Mouse (Mus musculus) heart, postnatal 4 days (tissue): Measurements from ENCODE around the gene Lyrm4. TPM values are rescaled to one million over a fixed set of nuclear protein-coding genes. Genes with fewer than 3 reads are reported as not detected.

Experiments
- DNase-seq: peaks from one replicate; pipeline ENCODE4 v3.0.0; 2021
- total RNA-seq, 2 experiments: library from RNA; stranded (reverse); gene quantifications; 2 replicates each; pipeline ENCODE4 v1.2.3; 2021

The Lyrm4 gene
- total RNA-seq, 2 experiments from 2014 or later, result 15.9 to 17.9 TPM

DNA sequence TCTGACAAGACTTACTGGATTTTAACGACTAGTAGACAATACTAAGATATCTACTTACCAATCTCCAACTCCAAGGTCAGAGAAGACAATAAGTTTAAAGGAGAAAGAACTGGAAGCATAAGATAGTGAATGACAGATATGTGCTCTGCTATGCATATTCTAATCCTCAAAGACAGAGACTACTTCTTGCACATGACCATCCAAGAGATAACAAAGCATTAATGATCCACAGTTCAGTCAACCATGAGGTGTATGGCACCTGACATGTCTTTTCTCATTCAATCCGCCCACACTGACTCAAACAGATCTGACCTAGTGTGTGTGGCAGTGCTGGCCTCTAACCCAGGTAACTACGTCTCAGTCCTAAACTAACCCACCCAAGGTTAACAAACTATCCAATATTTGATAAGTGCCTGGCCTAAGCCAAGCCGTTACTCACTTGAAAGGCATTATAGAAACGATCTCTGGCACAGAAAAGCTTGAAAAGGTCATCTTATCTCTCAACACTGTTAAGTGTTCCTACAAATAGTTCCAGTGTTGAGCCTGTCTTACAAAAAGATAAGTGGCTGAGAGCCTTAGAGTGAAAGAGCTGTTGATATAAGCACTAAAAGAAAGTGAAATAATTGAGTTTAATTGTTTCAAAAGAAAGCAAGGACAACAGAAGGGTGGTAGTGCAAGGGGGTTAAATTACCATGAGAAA is 20.5 kb downstream of the Lyrm4 start:
- DNase-seq, result no peak

DNA sequence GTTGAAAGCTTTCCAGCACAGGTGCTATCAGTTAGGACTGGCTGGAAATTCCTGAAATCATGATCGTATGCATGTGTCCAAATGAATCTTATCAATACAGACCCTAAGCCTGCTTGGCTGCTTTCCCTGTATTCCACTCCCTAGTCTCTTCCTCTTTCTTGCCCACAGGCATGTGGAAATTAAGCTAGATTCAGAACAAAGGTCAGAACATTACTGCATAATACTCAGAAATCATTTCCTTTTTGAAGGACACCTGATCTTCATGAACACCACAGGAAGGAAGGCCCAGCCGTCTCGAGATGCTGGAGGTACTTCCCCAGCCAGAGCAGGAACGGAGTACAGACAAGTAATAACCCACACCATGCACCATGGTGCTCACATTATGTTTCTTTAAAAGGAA is 29.2 kb downstream of the Lyrm4 start:
- no peak for DNase-seq

DNA sequence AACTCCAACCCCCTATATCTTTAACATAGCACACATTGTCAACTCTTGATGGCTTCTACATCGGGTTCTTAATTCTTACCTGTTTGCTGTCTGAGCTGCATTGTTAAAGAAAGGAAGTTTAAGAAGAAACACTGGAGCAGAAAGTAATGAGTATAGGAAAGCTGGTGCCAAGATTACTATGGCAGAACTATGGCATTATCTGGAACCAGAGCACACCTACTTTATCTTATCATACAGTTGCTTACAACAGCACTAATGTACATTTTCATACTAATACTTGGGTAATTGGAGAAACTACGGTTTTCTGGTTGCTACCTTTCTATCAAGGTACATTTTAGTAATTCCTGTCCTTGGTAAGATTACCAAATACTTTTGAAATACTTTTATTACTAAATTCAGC is 29.9 kb downstream of the Lyrm4 start:
- no peak for DNase-seq

DNA sequence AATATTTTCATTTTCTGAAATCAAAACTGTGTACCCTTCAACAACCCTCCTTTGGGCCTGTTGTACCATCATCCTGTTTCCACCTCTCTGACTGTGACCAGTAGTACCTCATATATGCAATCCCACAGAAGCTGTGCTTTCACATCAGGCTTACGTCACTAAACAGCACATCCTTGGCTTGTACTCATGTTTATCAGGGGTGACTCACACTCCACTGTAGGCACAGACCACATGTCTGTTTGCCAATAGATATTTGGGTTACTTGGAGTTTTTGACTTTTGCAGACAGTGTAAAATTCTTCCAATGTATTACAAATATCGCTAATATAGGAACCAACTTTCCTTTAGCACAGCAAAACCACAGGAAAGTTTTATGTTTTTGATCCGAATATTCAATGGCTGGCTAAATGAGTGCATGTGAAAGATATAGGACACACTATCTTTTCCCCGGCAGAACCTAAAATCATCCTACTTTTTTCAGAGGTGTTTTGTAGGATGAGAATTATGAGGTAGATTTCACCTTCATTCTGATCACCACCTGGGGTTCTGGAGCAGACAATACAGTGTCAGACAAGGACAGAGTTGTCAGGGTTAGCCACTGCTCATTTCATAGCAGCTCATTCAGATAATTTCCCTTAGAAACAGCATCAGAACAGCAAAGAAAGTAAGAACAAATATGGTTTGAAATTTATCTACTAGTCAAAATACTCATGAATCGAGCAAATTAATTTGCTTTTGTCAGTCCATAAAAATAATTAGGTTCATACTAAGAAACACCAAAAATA is 30.5 kb downstream of the Lyrm4 start:
- DNase-seq, result peak; percentile 8

DNA sequence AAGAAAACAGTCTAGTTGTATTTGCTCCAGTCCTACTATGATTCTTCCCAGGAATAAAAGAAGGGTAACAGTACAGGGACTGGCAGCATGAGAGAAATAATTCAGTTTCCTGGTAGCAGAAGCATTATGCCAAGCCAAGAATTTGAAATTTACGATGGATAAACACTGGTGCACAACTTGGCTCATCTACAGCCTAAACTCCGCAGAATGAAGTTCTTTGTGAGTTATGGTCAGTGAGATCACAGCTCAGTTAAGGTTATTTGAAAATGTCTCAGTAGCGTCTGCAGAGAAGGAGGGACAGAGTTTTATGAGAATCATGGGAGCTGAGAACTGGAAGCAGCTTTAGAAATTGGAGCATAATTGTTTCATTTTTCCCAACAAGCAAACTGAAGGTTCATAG is 31.4 kb downstream of the Lyrm4 start:
- DNase-seq, result no peak

DNA sequence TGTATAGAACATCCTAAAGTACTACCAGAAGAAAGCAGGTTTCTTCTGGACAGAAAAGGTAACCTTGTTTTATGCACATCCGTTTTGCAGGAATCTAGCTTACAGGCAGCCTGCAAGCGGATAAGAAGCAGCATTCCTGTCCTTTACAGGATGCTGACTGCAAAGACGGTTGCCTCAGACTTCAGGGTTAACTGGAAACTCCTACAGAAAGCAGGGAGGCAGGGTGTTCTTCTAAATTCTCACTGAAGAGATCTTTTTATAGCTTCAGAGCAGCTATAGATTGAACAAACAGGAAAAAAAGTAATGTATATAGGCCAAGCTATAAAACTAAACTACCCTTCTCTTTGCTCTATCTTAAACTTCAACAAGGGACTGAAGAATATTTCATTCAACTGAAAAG is 32.6 kb downstream of the Lyrm4 start:
- no peak for DNase-seq

DNA sequence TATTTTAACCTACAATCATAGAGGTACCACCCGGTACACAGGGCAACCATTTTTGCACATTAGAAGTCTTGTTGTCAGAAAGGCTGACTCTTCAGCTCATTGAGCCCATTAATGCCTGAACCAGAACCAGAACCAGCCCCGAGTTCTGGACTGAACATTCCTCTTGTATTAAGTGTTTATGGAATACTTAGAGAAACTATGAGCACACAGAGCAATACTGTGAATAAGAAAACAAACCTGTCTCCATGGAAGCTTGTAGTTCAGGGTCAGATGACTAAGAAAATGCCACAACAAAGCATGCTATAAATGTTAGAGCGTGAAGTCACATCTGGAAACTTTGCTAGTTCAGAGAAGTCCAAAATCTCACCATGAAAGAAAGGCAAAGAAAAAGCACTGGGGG is 35.7 kb downstream of the Lyrm4 start:
- DNase-seq, result no peak

DNA sequence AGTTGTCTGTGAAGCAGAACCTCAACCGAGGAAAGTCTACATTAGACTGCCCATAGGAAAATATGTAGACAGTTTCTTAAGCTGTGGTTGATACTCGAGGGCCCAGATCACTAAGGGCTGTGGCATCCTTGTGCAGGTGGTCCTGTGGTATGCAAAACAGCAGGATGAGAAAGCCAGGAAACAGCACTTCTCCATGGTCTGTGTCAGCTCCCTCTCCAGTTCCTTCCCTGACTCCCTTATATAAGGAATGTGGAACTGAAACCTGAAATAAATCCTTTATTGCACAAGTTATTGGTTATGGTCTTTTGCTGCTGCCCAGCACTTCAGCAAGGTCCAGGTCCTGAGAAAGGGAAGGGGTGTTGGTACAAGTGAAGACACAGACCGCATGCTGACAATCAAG is 42.8 kb downstream of the Lyrm4 start:
- DNase-seq, result no peak

DNA sequence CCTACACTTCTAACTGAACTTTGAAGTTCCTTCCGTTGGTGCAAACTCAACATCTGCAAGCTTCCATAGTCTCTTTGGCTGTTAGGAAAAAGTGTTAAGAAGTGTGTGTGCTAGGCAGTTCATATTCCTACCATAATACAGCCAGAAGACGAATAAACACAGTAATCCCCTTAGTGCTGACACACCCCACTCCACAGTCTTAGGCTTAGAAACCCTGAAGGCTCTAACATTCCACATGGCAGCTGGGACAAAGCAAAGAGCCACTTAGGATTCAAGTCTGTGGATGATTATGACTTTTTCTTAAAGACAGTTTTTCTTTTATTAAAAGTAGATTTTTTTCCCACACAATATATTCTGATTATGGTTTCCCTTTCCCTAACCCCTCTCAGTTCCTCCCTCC is 50.6 kb downstream of the Lyrm4 start:
- DNase-seq, result no peak

DNA sequence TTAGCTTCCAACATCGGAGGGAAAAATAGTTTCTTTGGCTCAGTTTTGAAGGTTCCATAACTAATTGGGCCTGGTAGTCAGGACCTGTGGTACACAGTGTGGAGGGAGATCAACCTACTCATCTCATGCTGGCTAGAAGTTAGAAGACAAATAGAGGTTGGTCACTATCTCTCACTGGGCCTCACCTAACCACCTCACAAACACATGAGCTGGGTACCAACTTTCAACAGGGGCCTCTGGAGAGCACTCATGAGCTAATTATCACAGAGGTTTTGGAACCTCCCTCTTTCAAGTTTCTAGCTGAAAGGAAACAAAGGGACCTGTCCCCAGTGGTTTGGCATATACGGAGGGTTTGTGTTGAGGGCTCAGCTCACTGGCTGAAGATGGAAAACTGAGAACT is 59.8 kb downstream of the Lyrm4 start:
- DNase-seq, result no peak

DNA sequence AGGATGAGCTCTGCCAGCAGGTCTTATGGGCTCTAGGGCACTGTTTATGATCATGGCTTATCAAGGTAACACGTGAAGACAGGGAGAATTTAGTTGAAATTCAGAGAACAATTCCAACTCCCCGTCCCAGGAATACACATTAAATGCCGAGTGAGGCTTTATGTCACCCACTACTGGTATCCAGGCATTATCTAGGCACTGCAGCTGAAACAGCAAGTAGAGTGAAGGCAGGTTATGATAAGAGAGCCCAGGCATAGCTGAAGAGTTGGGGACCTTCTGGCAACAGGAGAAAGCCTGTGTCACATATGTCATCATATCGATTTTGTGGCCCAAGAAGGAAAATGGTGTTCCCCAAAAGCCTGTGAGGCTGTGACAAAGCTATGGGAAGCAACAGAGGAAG is 60.4 kb downstream of the Lyrm4 start:
- DNase-seq, result no peak

DNA sequence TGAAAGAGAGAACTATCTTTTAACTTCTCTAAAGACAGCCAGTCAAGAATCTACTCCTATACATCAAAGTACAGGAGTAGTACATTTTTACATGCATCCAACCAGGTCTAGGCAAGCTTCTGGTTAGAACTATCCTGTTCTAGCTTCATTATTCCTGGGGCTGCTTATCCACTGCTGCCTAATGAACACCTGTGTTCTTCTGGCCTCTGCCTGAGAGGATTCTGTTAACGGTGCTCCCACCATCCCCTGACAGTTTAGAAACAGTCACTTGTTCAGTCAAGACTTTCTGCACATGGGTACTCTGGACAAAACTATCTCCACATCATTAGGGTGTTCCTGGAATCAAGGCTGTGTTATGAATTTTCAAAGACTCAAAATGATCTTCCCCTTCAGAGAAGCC is 60.8 kb downstream of the Lyrm4 start:
- no peak for DNase-seq

DNA sequence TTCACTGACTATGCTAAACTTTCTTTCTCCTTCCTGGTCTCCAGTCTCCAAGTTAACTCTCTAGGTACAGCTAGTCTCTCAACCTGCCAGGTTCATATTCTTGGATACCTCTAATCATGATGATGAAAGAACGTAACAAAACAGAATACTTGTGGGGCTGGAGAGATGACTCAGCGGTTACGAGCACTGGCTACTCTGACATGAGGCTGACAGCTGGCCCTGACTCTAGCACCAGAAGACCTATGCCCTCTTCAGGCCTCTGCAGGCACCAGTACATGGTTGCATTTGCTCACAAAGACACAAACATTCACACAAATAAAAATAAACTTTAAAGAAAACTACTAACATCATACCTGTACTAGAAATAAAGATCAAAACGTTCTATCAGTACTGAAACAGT is 81.8 kb downstream of the Lyrm4 start:
- no peak for DNase-seq

DNA sequence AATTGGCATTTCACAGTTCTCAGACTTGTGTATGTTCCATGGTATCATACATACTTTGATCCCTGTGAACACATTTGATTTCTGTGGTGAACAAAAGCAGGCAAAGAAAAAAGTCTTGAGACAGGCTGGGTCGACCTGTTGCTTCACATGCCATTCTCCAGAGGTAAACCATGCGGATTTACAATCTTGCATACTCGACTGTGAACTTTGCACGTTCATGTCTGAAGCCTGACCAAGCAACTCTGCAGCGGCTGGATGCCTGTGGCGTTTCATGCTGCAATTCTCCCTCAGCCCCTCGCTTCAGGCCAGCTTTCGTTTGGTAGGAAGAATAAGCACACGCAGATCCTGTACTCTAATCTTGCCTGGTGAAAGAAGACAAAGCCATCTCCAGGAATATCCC is 85.4 kb downstream of the Lyrm4 start:
- DNase-seq, result no peak

DNA sequence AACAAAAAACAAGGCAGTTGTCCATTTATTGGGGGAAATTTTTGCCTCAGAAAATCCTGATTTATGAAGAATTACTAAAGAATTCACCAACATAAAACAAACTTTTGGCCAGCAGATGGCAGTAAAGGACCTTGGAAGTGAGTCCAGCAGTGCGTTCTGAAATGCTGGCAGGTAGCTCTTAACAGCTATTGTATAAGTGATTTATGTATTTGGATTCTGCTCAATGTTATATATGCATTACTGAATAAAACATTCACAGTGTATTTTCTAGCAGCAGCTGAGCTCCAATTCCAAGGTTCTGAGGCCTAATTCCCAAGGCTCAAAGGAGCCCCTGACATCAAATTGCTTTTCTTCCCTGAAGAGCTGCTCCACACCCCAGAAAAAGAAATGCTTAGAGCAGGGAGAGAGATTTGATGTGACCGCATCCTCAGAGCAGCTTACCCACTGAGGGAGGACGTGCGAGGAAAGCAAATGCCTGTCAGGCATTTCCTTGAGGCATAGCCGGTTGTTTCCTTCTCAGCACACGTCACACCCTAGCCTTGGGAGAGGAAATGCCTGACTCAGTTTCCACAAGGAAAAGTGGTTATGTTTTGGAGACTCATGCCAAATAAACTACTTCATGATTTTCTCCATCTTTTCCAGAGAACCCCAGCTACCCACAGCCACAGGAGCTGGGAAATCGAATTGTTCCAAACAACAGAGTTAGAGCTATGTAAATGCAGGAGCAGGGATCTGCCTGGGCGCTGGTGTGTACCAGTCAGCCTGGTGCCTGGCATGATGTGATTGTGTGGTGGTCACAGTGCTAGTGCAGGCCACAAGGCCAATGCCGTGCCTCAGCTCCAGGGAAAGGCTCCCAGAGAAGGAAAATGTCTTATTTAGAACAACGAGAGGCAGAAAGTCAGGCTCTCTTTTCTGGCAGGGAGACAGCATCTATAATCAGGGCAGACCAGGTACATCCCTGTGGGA is 97.7 kb downstream of the Lyrm4 start:
- peak; percentile 81 for DNase-seq

DNA sequence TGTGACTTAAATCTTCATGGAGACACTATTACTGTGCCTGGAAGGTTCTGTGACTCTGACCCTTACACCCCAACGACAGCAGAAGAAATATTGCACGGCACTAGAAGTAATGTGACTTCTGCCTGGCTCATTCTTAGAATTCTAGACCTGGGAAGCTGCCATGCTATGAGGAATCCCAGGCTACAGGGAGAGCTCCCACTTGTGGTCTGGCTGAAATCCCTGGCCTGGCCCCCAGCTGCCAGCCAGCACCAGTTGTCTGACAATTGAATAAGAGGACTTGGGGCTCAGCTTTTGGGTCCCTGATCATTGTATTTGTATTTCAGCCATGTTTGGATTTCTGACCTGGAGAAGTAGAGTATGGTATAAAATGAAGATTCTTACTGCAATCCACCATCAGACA is 99.3 kb downstream of the Lyrm4 start:
- DNase-seq, result peak; percentile 47

DNA sequence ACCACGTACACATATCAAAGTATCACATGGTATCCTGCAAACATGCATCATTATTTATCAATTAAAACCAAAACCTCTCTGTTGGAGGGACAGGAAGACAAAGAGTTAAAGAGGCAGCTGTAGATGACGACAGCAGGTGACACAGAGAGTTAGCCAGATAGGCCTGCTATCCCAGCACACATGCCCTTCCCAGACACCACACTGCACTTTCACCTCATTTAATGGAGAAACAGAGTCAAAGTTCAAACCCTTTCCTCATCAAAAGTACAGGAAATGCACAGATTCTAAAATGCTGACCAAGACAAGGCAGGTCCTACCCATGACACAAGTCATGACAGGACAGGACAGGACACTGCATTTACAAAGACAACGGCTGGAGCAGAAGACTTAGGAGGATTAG is 101.7 kb downstream of the Lyrm4 start:
- no peak for DNase-seq

DNA sequence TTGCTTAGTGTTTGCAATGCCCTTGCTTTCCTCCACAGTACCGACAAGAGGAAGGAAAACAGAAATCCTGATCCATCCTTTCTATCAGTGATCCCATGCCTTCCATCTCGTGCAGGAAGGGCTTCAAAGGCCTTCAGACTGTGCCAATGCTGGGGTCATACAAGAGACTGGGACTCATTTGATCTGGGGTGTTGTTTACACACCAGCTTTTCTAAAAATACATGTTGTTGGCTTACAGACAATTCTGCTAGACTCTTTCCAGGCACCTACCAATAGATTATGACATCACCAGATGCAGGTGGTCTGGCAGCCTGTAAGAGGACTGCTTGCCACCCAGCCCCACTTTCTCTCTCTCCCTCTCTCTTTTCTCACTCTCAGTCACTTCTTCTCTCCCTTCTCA is 107.3 kb downstream of the Lyrm4 start:
- DNase-seq, result peak; percentile 34

DNA sequence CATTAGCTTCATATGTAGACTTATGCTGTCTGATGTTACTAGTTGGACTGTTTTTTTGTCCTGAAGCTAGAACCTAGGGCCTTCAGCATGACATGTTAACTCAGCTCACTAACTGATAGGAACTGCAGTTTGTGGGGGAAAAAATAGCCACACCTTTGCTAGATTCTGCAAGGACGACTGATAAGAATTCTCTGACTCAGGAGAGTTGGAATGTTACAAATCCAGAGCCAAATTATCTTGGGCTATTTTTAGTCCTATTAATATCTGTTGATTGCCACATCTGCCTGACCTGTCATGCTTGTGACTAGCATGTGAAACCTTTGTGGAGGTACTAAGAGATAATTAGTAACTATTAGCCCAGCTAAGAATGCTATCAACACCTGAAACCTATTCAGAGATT is 116.5 kb downstream of the Lyrm4 start:
- DNase-seq, result no peak

DNA sequence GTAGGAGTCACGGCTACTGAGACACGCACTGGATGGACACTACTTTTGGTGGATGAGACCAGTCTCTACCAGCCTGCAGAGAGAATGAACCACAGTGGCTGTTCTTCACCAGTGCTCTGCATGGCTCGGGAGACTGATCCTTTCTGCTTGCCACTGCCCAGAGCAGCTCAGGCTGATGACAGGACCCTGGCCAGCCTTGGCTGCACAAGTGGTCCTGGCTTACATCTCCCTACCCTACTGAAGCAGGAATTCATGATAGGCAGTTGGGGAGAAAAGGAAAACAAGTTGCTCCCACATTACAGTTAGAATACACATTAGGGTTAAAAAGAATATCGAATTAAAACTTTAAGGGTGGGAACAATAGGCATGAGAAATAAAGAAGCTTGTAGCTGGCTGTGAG is 119.7 kb downstream of the Lyrm4 start:
- peak; percentile 64 for DNase-seq

DNA sequence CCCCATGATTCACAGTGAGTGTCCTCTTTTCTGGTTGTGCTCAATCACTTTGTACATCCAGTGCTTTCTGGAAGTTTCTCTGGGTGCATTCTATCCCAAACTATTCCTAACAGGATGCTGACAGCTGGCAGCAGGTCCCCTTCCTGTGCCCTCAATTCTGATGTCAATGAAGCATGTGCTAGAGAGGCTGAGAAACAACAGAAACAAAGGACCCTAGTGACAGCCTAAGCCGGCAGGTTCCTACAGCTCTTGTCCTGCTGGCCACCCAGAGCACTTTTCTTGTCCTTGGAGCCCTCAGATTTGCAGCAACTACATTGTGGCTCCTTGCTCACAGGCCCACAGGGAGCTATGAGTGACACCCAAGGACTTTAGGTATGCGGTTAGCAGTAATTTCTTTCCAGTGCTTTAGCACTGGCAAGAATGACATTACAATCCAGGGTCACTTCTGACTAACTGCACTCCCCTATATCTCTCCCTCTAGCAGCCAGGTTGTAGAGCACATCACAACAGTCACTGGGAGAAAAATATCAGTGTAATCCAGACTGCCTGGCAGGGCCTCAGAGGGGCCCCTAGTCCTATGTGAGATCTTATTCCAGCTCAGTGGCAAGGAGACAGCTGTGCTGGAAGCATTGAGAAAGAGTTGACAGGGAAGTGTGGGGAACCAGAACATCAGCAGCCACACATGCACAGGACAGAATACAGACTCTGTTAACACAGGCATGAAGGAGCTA is 121.5 kb downstream of the Lyrm4 start:
- no peak for DNase-seq

DNA sequence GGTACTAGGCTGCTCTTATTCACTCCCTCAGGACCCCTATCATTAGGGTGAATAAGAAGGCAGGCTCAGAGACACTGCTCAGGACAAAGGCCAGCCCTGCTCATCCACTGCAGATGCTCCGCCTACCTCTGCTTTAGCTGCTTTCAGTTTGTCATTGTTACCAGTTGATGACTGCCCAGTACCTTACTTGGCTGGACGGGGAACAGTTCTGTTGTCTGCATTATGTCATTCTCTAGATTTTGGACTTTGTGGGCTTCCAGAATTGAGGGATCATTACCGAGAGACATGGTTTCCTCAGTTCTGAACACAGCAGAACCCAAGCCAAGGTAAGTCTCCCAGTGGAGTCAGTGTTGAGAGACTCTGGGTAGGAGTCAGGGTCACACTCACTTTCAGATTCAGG is 122.1 kb downstream of the Lyrm4 start:
- DNase-seq, result no peak
